Mouse (Mus musculus): Measurements from ENCODE around the gene Hhat.

GRCm38 (mm10) chr1:192487571-192487970 is 283.5 kb downstream of the Hhat start:
- TF ChIP-seq CTCF (IDR thresholded peaks at IDR 0.05; ENCODE audit: low read depth, low read length) = no peak
- TF ChIP-seq GATA1 (IDR thresholded peaks at IDR 0.05; ENCODE audit: borderline replicate concordance, low read length) = no peak
- no peak for TF ChIP-seq POLR2AphosphoS5 (IDR thresholded peaks at IDR 0.05; ENCODE audit: insufficient replicate concordance, low read depth, low read length)
- TF ChIP-seq TAL1 (conservative IDR thresholded peaks at IDR 0.05; ENCODE audit: low read depth, low read length) = no peak

Data from G1E (cell line).